Mouse (Mus musculus): ENCODE data around the gene Nav2.

Nav2 gene

GRCm38 (mm10) chr7:49496111-49496510 lies 587.6 kb downstream of the Nav2 start:
- H3K27me3 ChIP-seq (ENCODE audit: control insufficient read depth, insufficient read depth, low read length, poor library complexity, severe bottlenecking), result no peaks in the 10 kb centered on the region
- H3K36me3 ChIP-seq (ENCODE audit: control insufficient read depth, insufficient read depth, low read length, poor library complexity, severe bottlenecking), result no peaks in the 10 kb centered on the region
- DNase-seq (ENCODE audit: low read depth, low spot score), result no peak

DNA sequence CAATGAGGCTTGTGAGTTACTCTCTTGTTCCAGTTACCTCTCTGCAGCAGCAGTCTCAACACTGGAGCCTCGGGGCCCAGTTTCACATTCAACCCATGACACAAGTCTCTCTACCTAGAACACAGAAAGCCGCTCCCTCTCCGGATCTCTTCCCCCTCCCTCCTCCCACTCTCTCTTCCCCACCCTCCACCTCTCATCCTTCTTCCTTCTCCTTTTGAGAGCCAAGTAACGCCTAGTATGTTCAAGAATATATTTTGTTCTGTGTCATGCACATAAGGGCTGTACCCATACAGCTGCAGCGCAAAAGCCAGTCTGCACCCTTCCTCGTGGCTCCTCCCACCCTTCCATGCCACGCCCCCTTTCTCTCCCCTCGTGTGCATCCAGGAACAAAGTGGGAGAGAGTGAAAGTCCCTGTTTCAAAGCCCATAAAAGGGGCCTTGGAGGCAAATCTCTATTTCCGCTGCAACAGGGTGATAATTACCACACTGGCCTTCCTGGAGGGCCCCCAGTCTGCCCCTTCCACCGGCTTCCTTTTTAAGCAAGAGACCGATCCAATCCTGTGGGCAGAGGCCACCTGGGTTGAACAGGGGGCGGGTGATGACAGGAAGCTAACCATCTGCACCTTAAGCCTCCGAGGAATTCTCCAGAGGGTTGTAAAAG lies 588.4 kb downstream of the Nav2 start:
- Histone ChIP-seq H3K36me3 (ENCODE audit: control insufficient read depth, insufficient read depth, low read length, poor library complexity, severe bottlenecking) (no peaks in the 10 kb centered on the region), H3K27me3 (ENCODE audit: control insufficient read depth, insufficient read depth, low read length, poor library complexity, severe bottlenecking) (no peaks in the 10 kb centered on the region)
- peak; percentile 11 for DNase-seq (ENCODE audit: low read depth, low spot score)

DNA sequence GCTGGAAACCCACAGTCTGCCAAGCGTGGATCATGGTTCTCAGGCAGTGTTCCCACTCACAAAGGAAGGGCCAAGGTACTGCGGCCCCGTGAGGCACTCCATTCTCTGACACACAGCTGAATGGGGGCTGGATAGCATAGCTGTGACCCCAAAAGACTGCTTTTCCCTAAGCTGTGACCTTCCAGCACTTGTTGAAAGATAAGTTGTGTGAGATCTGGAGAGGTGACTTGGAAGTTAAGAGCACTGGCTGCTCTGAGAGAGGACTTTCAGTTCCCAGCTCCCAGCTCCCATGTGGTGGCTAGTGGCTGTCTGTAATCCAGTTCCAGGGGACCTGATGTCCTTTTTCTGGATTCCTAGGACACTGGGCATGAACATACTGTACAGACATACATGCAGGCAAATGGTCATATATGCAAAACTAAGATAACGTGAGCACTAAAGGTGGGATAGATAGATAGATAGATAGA lies 588.9 kb downstream of the Nav2 start:
- Histone ChIP-seq H3K27me3 (ENCODE audit: control insufficient read depth, insufficient read depth, low read length, poor library complexity, severe bottlenecking) (no peaks in the 10 kb centered on the region), H3K36me3 (ENCODE audit: control insufficient read depth, insufficient read depth, low read length, poor library complexity, severe bottlenecking) (no peaks in the 10 kb centered on the region)
- DNase-seq (ENCODE audit: low read depth, low spot score), result no peak

- DNase-seq (ENCODE audit: low read depth, low spot score), result no peak
- Histone ChIP-seq H3K27me3 (ENCODE audit: control insufficient read depth, insufficient read depth, low read length, poor library complexity, severe bottlenecking) (no peaks in the 10 kb centered on the region), H3K36me3 (ENCODE audit: control insufficient read depth, insufficient read depth, low read length, poor library complexity, severe bottlenecking) (no peaks in the 10 kb centered on the region)
These were observed 591.1 kb downstream of the Nav2 start for GRCm38 (mm10) chr7:49499598-49499997.

- H3K27me3 ChIP-seq (ENCODE audit: control insufficient read depth, insufficient read depth, low read length, poor library complexity, severe bottlenecking), result no peaks in the 10 kb centered on the region
- H3K36me3 ChIP-seq (ENCODE audit: control insufficient read depth, insufficient read depth, low read length, poor library complexity, severe bottlenecking), result no peaks in the 10 kb centered on the region
- DNase-seq (ENCODE audit: low read depth, low spot score), result no peak
These were observed 592.4 kb downstream of the Nav2 start for GRCm38 (mm10) chr7:49500916-49501315.

DNA sequence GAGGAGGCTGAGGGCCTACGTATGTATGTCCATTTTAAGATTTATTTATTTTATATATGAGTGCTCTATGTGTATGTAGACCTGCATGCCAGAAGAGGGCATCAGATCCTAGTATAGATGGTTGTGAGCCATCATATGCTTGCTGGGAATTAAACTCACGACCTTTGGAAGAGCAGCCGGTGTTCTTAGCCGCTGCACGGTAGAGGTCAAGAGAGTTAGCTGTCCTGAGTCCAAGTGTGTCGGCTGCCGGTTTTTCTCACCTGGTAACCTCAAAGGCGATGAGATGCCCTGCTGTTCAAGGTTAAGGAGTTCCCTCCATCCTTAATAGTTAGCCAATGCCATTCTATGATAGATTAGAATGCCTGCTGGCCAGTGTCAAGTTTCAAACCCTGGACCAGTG lies 594.9 kb downstream of the Nav2 start:
- no peak for DNase-seq (ENCODE audit: low read depth, low spot score)

DNA sequence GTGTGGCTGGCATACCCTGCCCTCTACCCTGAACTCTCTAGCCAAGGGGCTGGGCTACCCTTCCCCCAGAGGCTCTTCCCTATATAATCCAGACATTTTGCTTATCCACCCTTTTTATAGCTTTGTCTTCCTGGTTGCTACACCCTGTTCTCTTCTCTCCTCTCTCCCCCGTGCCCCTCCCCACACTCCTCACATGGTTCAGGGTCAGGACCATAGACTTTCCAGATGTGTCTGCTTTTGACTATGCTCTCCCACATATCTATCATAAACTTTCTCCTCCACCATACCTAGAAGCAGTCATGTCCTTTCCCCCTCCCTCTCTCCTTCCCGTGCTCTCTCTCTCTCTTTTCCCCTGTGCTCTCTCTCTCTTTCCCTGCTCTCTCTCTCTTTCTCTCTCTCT lies 595.4 kb downstream of the Nav2 start:
- no peaks in the 10 kb centered on the region; the same call in 1 of the 2 replicates for H3K27me3 ChIP-seq (ENCODE audit: control insufficient read depth, insufficient read depth, low read length, poor library complexity, severe bottlenecking)
- no peaks in the 10 kb centered on the region for H3K36me3 ChIP-seq (ENCODE audit: control insufficient read depth, insufficient read depth, low read length, poor library complexity, severe bottlenecking)
- no peak for DNase-seq (ENCODE audit: low read depth, low spot score)

More for the DNA sequence above, 594.9 kb downstream of the Nav2 start:
- Histone ChIP-seq H3K27me3 (ENCODE audit: control insufficient read depth, insufficient read depth, low read length, poor library complexity, severe bottlenecking) (no peaks in the 10 kb centered on the region), H3K36me3 (ENCODE audit: control insufficient read depth, insufficient read depth, low read length, poor library complexity, severe bottlenecking) (no peaks in the 10 kb centered on the region)

GRCm38 (mm10) chr7:49504297-49504696 lies 595.8 kb downstream of the Nav2 start:
- no peaks in the 10 kb centered on the region; the same call in 1 of the 2 replicates for H3K27me3 ChIP-seq (ENCODE audit: control insufficient read depth, insufficient read depth, low read length, poor library complexity, severe bottlenecking)
- DNase-seq (ENCODE audit: low read depth, low spot score), result no peak
- H3K36me3 ChIP-seq (ENCODE audit: control insufficient read depth, insufficient read depth, low read length, poor library complexity, severe bottlenecking), result no peaks in the 10 kb centered on the region

- Histone ChIP-seq H3K27me3 (ENCODE audit: control insufficient read depth, insufficient read depth, low read length, poor library complexity, severe bottlenecking) (no peaks in the 10 kb centered on the region; the same call in 1 of the 2 replicates), H3K36me3 (ENCODE audit: control insufficient read depth, insufficient read depth, low read length, poor library complexity, severe bottlenecking) (no peaks in the 10 kb centered on the region)
- DNase-seq (ENCODE audit: low read depth, low spot score), result no peak
These were observed 596.5 kb downstream of the Nav2 start for GRCm38 (mm10) chr7:49505024-49505423.

GRCm38 (mm10) chr7:49506085-49506820 lies 597.7 kb downstream of the Nav2 start:
- Histone ChIP-seq H3K27me3 (ENCODE audit: control insufficient read depth, insufficient read depth, low read length, poor library complexity, severe bottlenecking) (no peaks in the 10 kb centered on the region; the same call in 1 of the 2 replicates), H3K36me3 (ENCODE audit: control insufficient read depth, insufficient read depth, low read length, poor library complexity, severe bottlenecking) (no peaks in the 10 kb centered on the region)
- no peak for DNase-seq (ENCODE audit: low read depth, low spot score)

DNA sequence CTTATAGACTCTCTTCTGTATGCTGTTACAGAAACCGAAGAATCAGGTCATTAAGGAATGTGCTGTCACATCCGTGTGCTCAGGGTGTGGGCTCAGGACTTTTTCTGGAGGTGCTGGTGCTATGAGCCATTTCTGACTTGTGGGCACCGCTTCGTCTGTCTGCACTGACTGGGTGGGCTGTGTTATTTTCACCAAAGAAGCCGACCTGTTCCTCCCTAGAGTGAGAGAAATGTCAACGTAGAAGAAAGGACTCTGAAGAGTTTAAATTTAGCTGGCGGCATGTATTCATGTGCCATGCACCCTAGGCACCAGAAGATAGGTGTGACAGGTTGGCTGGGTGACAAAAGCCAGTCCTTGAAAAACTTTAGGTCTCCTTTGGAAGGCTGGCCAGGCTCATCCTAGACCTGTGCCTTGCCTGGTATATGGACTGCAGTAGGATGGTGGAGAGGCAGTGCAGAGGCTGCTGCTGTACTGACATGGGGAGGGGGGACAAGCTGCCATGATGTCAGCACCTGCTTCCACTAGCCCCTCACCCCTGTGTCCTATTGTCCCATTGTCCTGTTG lies 599.5 kb downstream of the Nav2 start:
- no peak for DNase-seq (ENCODE audit: low read depth, low spot score)
- Histone ChIP-seq H3K27me3 (ENCODE audit: control insufficient read depth, insufficient read depth, low read length, poor library complexity, severe bottlenecking) (no peaks in the 10 kb centered on the region; the same call in 1 of the 2 replicates), H3K36me3 (ENCODE audit: control insufficient read depth, insufficient read depth, low read length, poor library complexity, severe bottlenecking) (no peaks in the 10 kb centered on the region)

- DNase-seq (ENCODE audit: low read depth, low spot score), result no peak
These were observed 603.4 kb downstream of the Nav2 start for GRCm38 (mm10) chr7:49511820-49512453.

DNA sequence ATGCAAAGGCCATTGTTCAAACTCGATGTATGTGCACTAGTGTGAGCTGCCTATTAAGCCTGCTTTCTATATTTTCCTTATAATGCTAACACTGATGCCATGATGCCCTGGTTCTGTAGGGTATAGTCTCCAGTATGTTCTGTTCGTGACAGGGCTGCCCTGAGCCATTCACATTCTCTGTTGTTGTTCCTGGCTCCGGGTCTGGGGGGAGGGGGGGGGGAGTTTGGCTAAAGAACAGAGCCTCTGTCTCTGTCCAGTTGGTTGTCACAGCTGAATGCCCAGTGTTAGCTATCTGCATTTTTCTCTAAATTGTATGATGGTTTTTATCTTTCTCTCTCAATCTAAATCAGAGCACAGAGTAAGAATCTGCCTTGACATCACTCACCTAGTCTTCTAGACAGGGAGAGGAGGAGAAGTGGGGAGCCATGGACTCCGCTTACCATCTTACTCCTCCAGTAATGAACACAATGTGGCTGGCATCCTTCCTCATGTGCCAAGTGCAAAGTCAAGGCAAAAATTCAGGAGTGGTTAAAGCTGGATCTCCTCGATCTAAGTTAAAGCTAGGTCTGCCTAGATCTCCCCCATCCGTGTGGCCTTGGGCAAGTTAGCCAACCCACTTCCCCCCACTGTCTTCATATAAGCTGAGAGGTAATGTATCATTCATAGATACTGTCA lies 605.4 kb downstream of the Nav2 start:
- no peak for DNase-seq (ENCODE audit: low read depth, low spot score)
- Histone ChIP-seq H3K36me3 (ENCODE audit: control insufficient read depth, insufficient read depth, low read length, poor library complexity, severe bottlenecking) (no peaks in the 10 kb centered on the region), H3K27me3 (ENCODE audit: control insufficient read depth, insufficient read depth, low read length, poor library complexity, severe bottlenecking) (no peaks in the 10 kb centered on the region)

More at GRCm38 (mm10) chr7:49511820-49512453, 603.4 kb downstream of the Nav2 start:
- Histone ChIP-seq H3K36me3 (ENCODE audit: control insufficient read depth, insufficient read depth, low read length, poor library complexity, severe bottlenecking) (no peaks in the 10 kb centered on the region), H3K27me3 (ENCODE audit: control insufficient read depth, insufficient read depth, low read length, poor library complexity, severe bottlenecking) (no peaks in the 10 kb centered on the region; the same call in 1 of the 2 replicates)

- Histone ChIP-seq H3K36me3 (ENCODE audit: control insufficient read depth, insufficient read depth, low read length, poor library complexity, severe bottlenecking) (no peaks in the 10 kb centered on the region), H3K27me3 (ENCODE audit: control insufficient read depth, insufficient read depth, low read length, poor library complexity, severe bottlenecking) (no peaks in the 10 kb centered on the region)
- DNase-seq (ENCODE audit: low read depth, low spot score), result no peak
These were observed 606.5 kb downstream of the Nav2 start for GRCm38 (mm10) chr7:49515012-49515411.
